In the genomic region with DNA sequence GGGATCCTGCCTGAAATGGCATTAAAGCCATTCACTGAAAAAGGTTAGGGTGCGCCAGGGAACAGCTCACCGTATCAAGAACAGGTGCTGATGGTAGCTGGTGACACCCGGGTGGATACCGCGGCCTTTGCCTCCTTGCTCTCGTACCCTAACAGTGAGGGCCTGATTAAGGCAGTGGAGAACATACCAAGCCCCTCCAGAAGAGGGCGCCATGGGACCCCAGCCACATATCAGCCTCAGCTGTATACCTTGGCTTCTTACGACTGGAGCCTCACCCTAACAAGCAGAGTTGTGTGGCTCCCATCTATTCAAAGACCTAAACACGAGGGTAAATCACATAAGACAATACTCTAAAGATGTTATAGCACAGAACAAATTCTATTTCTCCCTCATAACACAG, we compare ENCODE assay signal across 18 mouse cellular contexts.
DNase-seq lines count a peak whose midpoint lies in the region; ATAC-seq and TF ChIP-seq lines count a peak whose summit lies in the region.
"Had no signal": no experiment of that assay in that cellular context is flagged by ENCODE, and none has a peak within 500 bp of the region (broad histone marks: within the 10 kb centered on the region; RNA-seq: fewer than 3 reads in every experiment).

No protein-coding gene starts in this region.

- DNase-seq in forebrain, embryonic 11.5 days (ENCODE audit: low spot score): peak; percentile 34
- DNase-seq in layer of hippocampus, adult 11-12 months (ENCODE audit: low spot score): peak; percentile 21
- DNase-seq in layer of hippocampus, adult 9-10 months (ENCODE audit: low spot score): no peak
- peak; percentile 7 for DNase-seq in thymus, adult 2 months
- no peak for DNase-seq in thymus, adult 18-20 months
- no peak for DNase-seq in MEL (ENCODE audit: low read depth, low spot score)
- no peak for DNase-seq in urinary bladder, postnatal 10 days (ENCODE audit: low spot score)
- DNase-seq: cerebellum, adult 11-12 months; cerebellum, postnatal 36 days; heart, postnatal 36 days; layer of hippocampus, adult 9-11 months; lung, adult 2 months; lung, postnatal 36 days; right cerebral cortex, postnatal 25 days had no signal

- no peak overlapping the region for H3K9ac ChIP-seq in forebrain, embryonic 11.5 days (ENCODE audit: low read length)
- H3K9ac ChIP-seq in forebrain, embryonic 15.5 days (replicated peaks): no peak overlapping the region
- no peak overlapping the region for H3K9ac ChIP-seq in MEL (ENCODE audit: control insufficient read depth, low read depth, low read length, poor library complexity, severe bottlenecking)
- H3K9ac ChIP-seq: heart, embryonic 13.5 days had no signal

- TF ChIP-seq RAD21 in MEL (IDR thresholded peaks at IDR 0.05; ENCODE audit: low read depth, low read length): no peak

- TF ChIP-seq POLR2A in thymus, adult 2 months (IDR thresholded peaks at IDR 0.05; ENCODE audit: control insufficient read depth, extremely low read depth, insufficient read depth, low read length, poor library complexity): no peak
- no peak for TF ChIP-seq POLR2A in MEL (IDR thresholded peaks at IDR 0.05; ENCODE audit: control insufficient read depth in 1 of 2, insufficient read depth in 1 of 2, low read depth in 1 of 2, low read length in 2 of 2, poor library complexity in 1 of 2)

- H3K9me3 ChIP-seq in forebrain, embryonic 11.5 days (ENCODE audit: control insufficient read depth, low read length): no peaks in the 10 kb centered on the region
- no peaks in the 10 kb centered on the region for H3K9me3 ChIP-seq in forebrain, embryonic 15.5 days
- H3K9me3 ChIP-seq in MEL (replicated peaks; ENCODE audit: insufficient read depth, low read length): no peaks in the 10 kb centered on the region
- H3K9me3 ChIP-seq: embryonic facial prominence, embryonic 10.5 days; heart, embryonic 13.5 days had no signal

- no peaks in the 10 kb centered on the region for H3K79me2 ChIP-seq in MEL (ENCODE audit: control insufficient read depth, insufficient read depth, low read length, poor library complexity)

- H3K27ac ChIP-seq in forebrain, embryonic 11.5 days (ENCODE audit: low read depth, low read length): no peak overlapping the region
- H3K27ac ChIP-seq in forebrain, embryonic 15.5 days (replicated peaks): no peak overlapping the region
- H3K27ac ChIP-seq in thymus, adult 2 months (ENCODE audit: control insufficient read depth, insufficient read depth, low read length): no peak overlapping the region
- H3K27ac ChIP-seq in MEL (ENCODE audit: control insufficient read depth, low read depth, low read length): no peak overlapping the region
- H3K27ac ChIP-seq: embryonic facial prominence, embryonic 10.5 days; heart, embryonic 13.5 days had no signal

- H3K27me3 ChIP-seq in forebrain, embryonic 11.5 days (ENCODE audit: control insufficient read depth, insufficient read depth, low read length): no peaks in the 10 kb centered on the region
- H3K27me3 ChIP-seq in forebrain, embryonic 15.5 days: no peaks in the 10 kb centered on the region
- H3K27me3 ChIP-seq in thymus, adult 2 months (ENCODE audit: control insufficient read depth, insufficient read depth, low read length): no peaks in the 10 kb centered on the region
- H3K27me3 ChIP-seq in MEL (ENCODE audit: control insufficient read depth in 1 of 2, insufficient read depth in 2 of 2, low read length in 2 of 2): no peaks in the 10 kb centered on the region
- H3K27me3 ChIP-seq: heart, embryonic 13.5 days had no signal

- 92% methylated on average over 9 of the region's 9 CpGs for whole genome bisulfite sequencing in forebrain, embryonic 11.5 days
- WGBS in forebrain, embryonic 15.5 days: 89% methylated on average over 9 of the region's 9 CpGs
- WGBS in thymus, adult 2 months: 86% methylated on average over 9 of the region's 9 CpGs

- no peak overlapping the region for H3K4me3 ChIP-seq in forebrain, embryonic 11.5 days (ENCODE audit: low read depth, low read length)
- H3K4me3 ChIP-seq in forebrain, embryonic 15.5 days: no peak overlapping the region
- H3K4me3 ChIP-seq in thymus, adult 2 months (ENCODE audit: control insufficient read depth, insufficient read depth, low read length): no peak overlapping the region
- no peak overlapping the region for H3K4me3 ChIP-seq in MEL (ENCODE audit: control insufficient read depth in 1 of 2, insufficient read depth in 1 of 2, low read depth in 2 of 2, low read length in 2 of 2)
- H3K4me3 ChIP-seq: embryonic facial prominence, embryonic 10.5 days; heart, embryonic 13.5 days had no signal

- no peak for TF ChIP-seq EP300 in MEL (IDR thresholded peaks at IDR 0.05; ENCODE audit: low read depth in 1 of 2, low read length in 2 of 2)

- H3K4me2 ChIP-seq in forebrain, embryonic 11.5 days (ENCODE audit: low read depth, low read length, severe bottlenecking): no peak overlapping the region
- no peak overlapping the region for H3K4me2 ChIP-seq in forebrain, embryonic 15.5 days (replicated peaks)
- H3K4me2 ChIP-seq: heart, embryonic 13.5 days had no signal

- no peaks in the 10 kb centered on the region for H3K4me1 ChIP-seq in forebrain, embryonic 11.5 days (replicated peaks; ENCODE audit: control insufficient read depth, insufficient read depth, low read length)
- no peaks in the 10 kb centered on the region for H3K4me1 ChIP-seq in forebrain, embryonic 15.5 days
- H3K4me1 ChIP-seq in thymus, adult 2 months (replicated peaks; ENCODE audit: control insufficient read depth, insufficient read depth, low read length): no peaks in the 10 kb centered on the region
- no peaks in the 10 kb centered on the region for H3K4me1 ChIP-seq in MEL (ENCODE audit: control insufficient read depth in 1 of 2, insufficient read depth in 2 of 2, low read length in 2 of 2)
- H3K4me1 ChIP-seq: embryonic facial prominence, embryonic 10.5 days; heart, embryonic 13.5 days had no signal

- H3K36me3 ChIP-seq in forebrain, embryonic 11.5 days (ENCODE audit: control insufficient read depth, insufficient read depth, low read length): no peaks in the 10 kb centered on the region
- H3K36me3 ChIP-seq in forebrain, embryonic 15.5 days: no peaks in the 10 kb centered on the region
- no peaks in the 10 kb centered on the region for H3K36me3 ChIP-seq in thymus, adult 2 months (ENCODE audit: control insufficient read depth, insufficient read depth, low read length)
- no peaks in the 10 kb centered on the region for H3K36me3 ChIP-seq in MEL (ENCODE audit: control insufficient read depth in 1 of 2, insufficient read depth in 2 of 2, low read length in 2 of 2)
- H3K36me3 ChIP-seq: embryonic facial prominence, embryonic 10.5 days; heart, embryonic 13.5 days had no signal

- no peak for TF ChIP-seq CTCF in thymus, adult 2 months (IDR thresholded peaks at IDR 0.05; ENCODE audit: borderline replicate concordance, control insufficient read depth, extremely low read depth, insufficient read depth, low read length, poor library complexity)
- TF ChIP-seq CTCF in MEL (IDR thresholded peaks at IDR 0.05 in 2 of 3, conservative IDR thresholded peaks at IDR 0.05 in 1 of 3; ENCODE audit: control insufficient read depth in 1 of 3, insufficient read depth in 1 of 3, low read depth in 2 of 3, low read length in 3 of 3, poor library complexity in 1 of 3, severe bottlenecking in 1 of 3): peak; percentile 21 to 31 (median 29)

- ATAC-seq in forebrain, embryonic 11.5 days (replicated peaks; ENCODE audit: low FRiP score): no peak
- no peak for ATAC-seq in forebrain, embryonic 15.5 days (replicated peaks)
- ATAC-seq: forebrain, embryonic 14.5 days had no signal

TF ChIP-seq in MEL, 35 proteins besides CTCF, POLR2A, EP300 and RAD21:
- TF ChIP-seq USF1 (IDR thresholded peaks at IDR 0.05; ENCODE audit: low read depth, low read length): no peak
- TF ChIP-seq NRF1 (IDR thresholded peaks at IDR 0.05; ENCODE audit: insufficient read depth, low read depth, low read length, poor library complexity, severe bottlenecking): no peak
- TF ChIP-seq TAL1 (IDR thresholded peaks at IDR 0.05; ENCODE audit: low read length): no peak
- no peak for TF ChIP-seq KAT2A (conservative IDR thresholded peaks at IDR 0.05; ENCODE audit: low read depth, low read length)
- TF ChIP-seq MYB (IDR thresholded peaks at IDR 0.05; ENCODE audit: low read depth, low read length): no peak
- TF ChIP-seq CHD1 (IDR thresholded peaks at IDR 0.05; ENCODE audit: low read depth, low read length): no peak
- TF ChIP-seq SIN3A (IDR thresholded peaks at IDR 0.05; ENCODE audit: low read length): no peak
- TF ChIP-seq JUND (IDR thresholded peaks at IDR 0.05; ENCODE audit: low read depth, low read length): no peak
- no peak for TF ChIP-seq TCF12 (IDR thresholded peaks at IDR 0.05; ENCODE audit: low read depth, low read length)
- no peak for TF ChIP-seq MAX (IDR thresholded peaks at IDR 0.05; ENCODE audit: low read length)
- TF ChIP-seq SMC3 (IDR thresholded peaks at IDR 0.05; ENCODE audit: low read depth, low read length): no peak
- TF ChIP-seq MYC (IDR thresholded peaks at IDR 0.05; ENCODE audit: low read depth, low read length): no peak
- no peak for TF ChIP-seq UBTF (IDR thresholded peaks at IDR 0.05; ENCODE audit: borderline replicate concordance, insufficient read depth, low read depth, low read length)
- TF ChIP-seq MAFK (IDR thresholded peaks at IDR 0.05; ENCODE audit: borderline replicate concordance, low read depth, low read length): no peak
- TF ChIP-seq CHD2 (IDR thresholded peaks at IDR 0.05; ENCODE audit: low read length): no peak
- no peak for TF ChIP-seq ZC3H11A (IDR thresholded peaks at IDR 0.05; ENCODE audit: low read depth, low read length)
- no peak for TF ChIP-seq E2F4 (IDR thresholded peaks at IDR 0.05; ENCODE audit: borderline replicate concordance, low read depth, low read length)
TF ChIP-seq in MEL: peak in this region for 0.

Comparison
In these comparisons a context has a peak if more than half of its experiments do, and no peak if none do; other contexts are left out.
1. DNase-seq: peak in forebrain, embryonic 11.5 days (single experiment), layer of hippocampus, adult 11-12 months (single experiment) and thymus, adult 2 months (single experiment); none in layer of hippocampus, adult 9-10 months (single experiment), thymus, adult 18-20 months (0 of 2), MEL (single experiment) and urinary bladder, postnatal 10 days (single experiment).